Mouse (Mus musculus): Measurements from ENCODE around the gene Sfpq. TPM values are rescaled to one million over a fixed set of nuclear protein-coding genes. Genes with fewer than 3 reads are reported as not detected.
A peak's percentile ranks its signal among the peaks of the same experiment; 100 is the strongest.

Gene Sfpq
- polyA plus RNA-seq, 1 experiment from 2014 or later, result 137 TPM

DNA sequence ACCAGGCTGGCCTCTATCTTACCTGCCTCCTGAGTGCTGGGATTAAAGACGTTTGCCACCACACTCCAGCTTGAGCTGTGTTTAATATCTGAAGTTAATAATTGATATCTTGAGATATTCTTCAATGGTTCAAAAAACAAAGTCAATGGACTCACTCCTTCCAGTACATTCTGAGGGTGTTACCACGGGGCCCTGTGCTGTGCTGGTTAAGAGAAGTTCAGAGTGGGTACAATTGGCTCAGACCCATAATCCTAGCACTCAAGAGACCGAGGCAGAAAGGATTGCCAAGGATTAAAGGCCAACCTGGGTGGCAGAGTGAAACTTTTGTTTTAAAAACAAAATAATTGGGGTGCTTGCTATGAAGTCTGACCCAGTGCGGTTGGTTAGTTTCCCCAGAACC lies 4.8 kb upstream of the Sfpq start:
- Histone ChIP-seq H3K9ac (no peak overlapping the region), H3K36me3 (ENCODE audit: insufficient read depth) (no peaks in the 10 kb centered on the region), H3K4me3 (ENCODE audit: low read depth, low read length) (no peak overlapping the region), H3K4me2 (no peak overlapping the region), H3K27ac (ENCODE audit: low read depth) (no peak overlapping the region), H3K9me3 (ENCODE audit: low read depth, low read length) (no peaks in the 10 kb centered on the region), H3K27me3 (ENCODE audit: insufficient read depth, low read length) (no peaks in the 10 kb centered on the region), H3K4me1 (ENCODE audit: insufficient read depth) (no peaks in the 10 kb centered on the region)
- TF ChIP-seq CTCF (IDR thresholded peaks at IDR 0.05; ENCODE audit: low read depth), result no peak
- 77% methylated on average over 4 of the region's 4 CpGs for WGBS
- ATAC-seq (ENCODE audit: insufficient read depth) (no peak), DNase-seq (no peak)

DNA sequence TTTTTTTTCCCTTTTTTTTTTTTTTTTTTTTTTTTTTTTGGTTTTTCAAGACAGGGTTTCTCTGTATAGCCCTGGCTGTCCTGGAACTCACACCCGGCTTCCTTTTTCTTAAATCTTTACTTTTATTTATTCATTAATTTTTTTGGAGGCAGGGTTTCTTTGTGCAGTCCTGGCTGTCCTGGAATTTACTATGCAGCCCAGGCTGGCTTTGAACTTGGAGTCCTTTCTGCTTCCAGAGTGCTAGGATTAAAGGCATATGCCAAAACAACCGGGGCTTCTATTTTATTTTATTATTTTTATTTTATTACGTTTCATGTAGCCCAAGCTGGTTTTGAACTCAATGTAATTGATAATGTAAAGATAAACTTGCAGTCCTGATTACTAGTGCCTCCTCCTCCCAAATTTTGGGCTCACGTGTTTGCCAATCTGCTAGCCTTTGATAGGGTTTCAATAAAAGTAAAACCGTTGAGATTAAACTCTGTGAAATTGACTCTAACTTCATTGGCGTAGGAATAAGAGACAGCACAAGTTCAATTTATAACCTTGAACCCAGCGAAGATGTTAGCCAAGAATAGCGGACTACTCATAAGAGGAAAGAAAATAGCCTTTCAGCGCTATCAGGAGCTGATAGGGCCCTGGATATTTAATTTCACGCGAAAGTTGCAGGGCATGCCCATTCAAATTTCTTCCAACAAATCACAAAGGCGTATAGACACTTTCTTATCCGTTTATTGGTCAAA lies 543 bp upstream of the Sfpq start:
- TF ChIP-seq CTCF (IDR thresholded peaks at IDR 0.05; ENCODE audit: low read depth), result no peak
- H3K27me3 ChIP-seq (ENCODE audit: insufficient read depth, low read length), result no peaks in the 10 kb centered on the region
- H3K9ac ChIP-seq, result peak overlapping the region; percentile 36
- H3K4me3 ChIP-seq (ENCODE audit: low read depth, low read length), result peak overlapping the region; percentile 100
- peaks cover 8% of the 10 kb centered on the region; the same call in 1 of the 2 replicates for H3K4me1 ChIP-seq (ENCODE audit: insufficient read depth)
- H3K4me2 ChIP-seq, result peak overlapping the region; percentile 65
- peaks cover 37% of the 10 kb centered on the region for H3K36me3 ChIP-seq (ENCODE audit: insufficient read depth)
- H3K9me3 ChIP-seq (ENCODE audit: low read depth, low read length), result no peaks in the 10 kb centered on the region
- ATAC-seq (ENCODE audit: insufficient read depth) (no peak), DNase-seq (no peak)
- H3K27ac ChIP-seq (ENCODE audit: low read depth), result peak overlapping the region; percentile 42
- WGBS, result 11% methylated on average over 13 of the region's 13 CpGs

DNA sequence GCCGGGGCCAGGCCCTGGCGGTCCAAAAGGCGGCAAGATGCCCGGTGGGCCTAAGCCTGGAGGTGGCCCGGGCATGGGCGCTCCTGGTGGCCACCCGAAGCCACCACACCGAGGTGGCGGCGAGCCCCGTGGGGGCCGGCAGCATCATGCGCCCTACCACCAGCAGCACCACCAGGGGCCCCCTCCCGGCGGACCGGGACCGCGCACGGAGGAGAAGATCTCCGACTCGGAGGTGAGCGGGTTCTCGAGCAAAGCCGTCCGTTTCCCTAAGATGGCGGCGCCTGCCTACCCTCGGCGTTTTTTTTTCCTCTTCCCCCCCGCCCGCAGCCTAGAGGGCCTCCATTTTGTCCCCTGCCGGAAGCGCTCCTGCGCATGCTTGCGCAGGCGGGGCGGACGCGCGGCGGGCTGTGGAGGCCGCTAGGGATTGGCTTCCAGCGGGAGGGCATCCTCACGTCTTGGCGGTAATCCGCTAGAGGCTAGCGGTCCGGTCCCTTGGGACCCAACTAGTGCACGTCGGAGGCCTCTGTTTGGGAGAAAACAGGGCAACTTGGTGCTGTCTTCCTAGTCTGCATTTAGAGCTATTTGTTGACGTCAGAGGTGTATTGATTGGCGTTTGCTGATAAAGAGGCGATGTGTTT lies 984 bp downstream of the Sfpq start:
- no peaks in the 10 kb centered on the region for H3K27me3 ChIP-seq (ENCODE audit: insufficient read depth, low read length)
- H3K9me3 ChIP-seq (ENCODE audit: low read depth, low read length), result no peaks in the 10 kb centered on the region
- peaks cover 52% of the 10 kb centered on the region for H3K36me3 ChIP-seq (ENCODE audit: insufficient read depth)
- ATAC-seq (ENCODE audit: insufficient read depth) (peak; percentile 76), DNase-seq (peak; percentile 94)
- peak overlapping the region; percentile 96 for H3K4me2 ChIP-seq
- peak overlapping the region; percentile 99 for H3K27ac ChIP-seq (ENCODE audit: low read depth)
- peak overlapping the region; percentile 100 for H3K4me3 ChIP-seq (ENCODE audit: low read depth, low read length)
- under 1% methylated on average over 53 of the region's 53 CpGs for WGBS
- peak; percentile 33 for TF ChIP-seq CTCF (IDR thresholded peaks at IDR 0.05; ENCODE audit: low read depth)
- peaks cover 8% of the 10 kb centered on the region; the same call in 1 of the 2 replicates for H3K4me1 ChIP-seq (ENCODE audit: insufficient read depth)
- H3K9ac ChIP-seq, result peak overlapping the region; percentile 100

DNA sequence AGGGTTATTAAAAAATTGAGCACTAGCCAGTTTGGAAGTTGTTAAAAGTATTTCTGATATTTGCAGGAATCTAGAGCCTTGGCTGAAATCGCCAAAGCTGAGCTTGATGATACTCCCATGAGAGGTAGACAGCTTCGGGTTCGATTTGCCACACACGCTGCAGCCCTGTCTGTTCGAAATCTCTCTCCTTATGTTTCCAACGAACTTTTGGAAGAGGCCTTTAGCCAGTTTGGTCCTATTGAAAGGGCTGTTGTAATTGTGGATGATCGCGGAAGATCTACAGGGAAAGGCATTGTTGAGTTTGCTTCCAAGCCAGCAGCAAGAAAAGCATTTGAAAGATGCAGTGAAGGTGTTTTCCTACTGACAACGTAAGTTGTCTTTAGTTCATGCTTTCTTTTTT lies 2.1 kb downstream of the Sfpq start:
- ATAC-seq (ENCODE audit: insufficient read depth) (no peak), DNase-seq (no peak)
- Histone ChIP-seq H3K36me3 (ENCODE audit: insufficient read depth) (peaks cover 63% of the 10 kb centered on the region), H3K4me2 (peak overlapping the region; percentile 96), H3K4me1 (ENCODE audit: insufficient read depth) (peaks cover 8% of the 10 kb centered on the region; the same call in 1 of the 2 replicates), H3K9ac (peak overlapping the region; percentile 100), H3K9me3 (ENCODE audit: low read depth, low read length) (no peaks in the 10 kb centered on the region), H3K27me3 (ENCODE audit: insufficient read depth, low read length) (no peaks in the 10 kb centered on the region), H3K4me3 (ENCODE audit: low read depth, low read length) (peak overlapping the region; percentile 100), H3K27ac (ENCODE audit: low read depth) (no peak overlapping the region)
- no peak for TF ChIP-seq CTCF (IDR thresholded peaks at IDR 0.05; ENCODE audit: low read depth)
- under 1% methylated on average over 9 of the region's 9 CpGs for WGBS

DNA sequence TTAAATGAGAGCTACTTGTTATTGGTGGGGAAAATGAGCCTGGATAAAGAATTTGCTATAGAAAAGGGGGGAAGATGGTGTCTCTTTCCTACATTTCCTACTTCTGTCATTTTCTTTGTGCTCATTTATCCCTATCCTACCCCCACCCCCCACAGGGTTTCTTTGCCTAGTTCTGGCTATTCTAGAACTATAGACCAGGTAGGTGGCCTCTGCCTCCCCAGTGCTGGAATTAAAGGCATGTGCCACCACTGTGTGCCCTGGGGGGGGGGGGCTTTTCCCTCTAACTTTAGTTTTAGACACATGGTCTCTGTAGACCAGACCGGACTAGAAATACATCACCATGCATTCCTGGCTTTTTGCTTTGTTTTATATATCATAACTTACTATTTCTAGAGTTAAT lies 3.1 kb downstream of the Sfpq start:
- DNase-seq (no peak), ATAC-seq (ENCODE audit: insufficient read depth) (no peak)
- no peak for TF ChIP-seq CTCF (IDR thresholded peaks at IDR 0.05; ENCODE audit: low read depth)
- Histone ChIP-seq H3K9me3 (ENCODE audit: low read depth, low read length) (no peaks in the 10 kb centered on the region), H3K4me2 (peak overlapping the region; percentile 96), H3K36me3 (ENCODE audit: insufficient read depth) (peaks cover 70% of the 10 kb centered on the region), H3K4me3 (ENCODE audit: low read depth, low read length) (peak overlapping the region; percentile 100), H3K4me1 (ENCODE audit: insufficient read depth) (peaks cover 8% of the 10 kb centered on the region; the same call in 1 of the 2 replicates), H3K27ac (ENCODE audit: low read depth) (no peak overlapping the region), H3K27me3 (ENCODE audit: insufficient read depth, low read length) (no peaks in the 10 kb centered on the region), H3K9ac (peak overlapping the region; percentile 100)
- whole genome bisulfite sequencing, result 45% methylated on average over 1 of the region's 1 CpGs

DNA sequence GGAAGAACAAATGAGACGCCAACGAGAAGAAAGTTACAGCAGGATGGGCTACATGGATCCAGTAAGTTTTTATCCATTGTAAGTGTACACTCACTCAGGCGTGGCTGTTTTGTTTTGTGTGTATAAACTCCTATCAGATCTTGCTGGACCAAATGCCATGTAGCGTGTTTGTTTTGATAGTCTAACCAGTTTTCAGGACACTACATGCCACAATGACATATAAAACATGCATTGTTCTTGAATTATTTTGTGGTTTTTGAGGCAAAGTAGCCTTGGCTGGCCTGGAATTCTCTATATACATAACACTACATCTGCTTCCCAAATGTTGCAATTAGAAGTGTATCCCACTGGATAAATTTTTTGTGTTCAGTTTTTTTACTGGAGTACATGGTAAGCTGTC lies 5.7 kb downstream of the Sfpq start:
- ATAC-seq (ENCODE audit: insufficient read depth), result no peak
- H3K27me3 ChIP-seq (ENCODE audit: insufficient read depth, low read length), result no peaks in the 10 kb centered on the region
- TF ChIP-seq CTCF (IDR thresholded peaks at IDR 0.05; ENCODE audit: low read depth), result no peak
- peaks cover 8% of the 10 kb centered on the region; the same call in 1 of the 2 replicates for H3K4me1 ChIP-seq (ENCODE audit: insufficient read depth)
- H3K4me3 ChIP-seq (ENCODE audit: low read depth, low read length), result no peak overlapping the region
- no peaks in the 10 kb centered on the region for H3K9me3 ChIP-seq (ENCODE audit: low read depth, low read length)
- peaks cover 96% of the 10 kb centered on the region for H3K36me3 ChIP-seq (ENCODE audit: insufficient read depth)
- 84% methylated on average over 4 of the region's 4 CpGs for WGBS
- no peak overlapping the region for H3K27ac ChIP-seq (ENCODE audit: low read depth)
- H3K4me2 ChIP-seq, result no peak overlapping the region
- no peak for DNase-seq
- H3K9ac ChIP-seq, result no peak overlapping the region
